Mouse (Mus musculus) midbrain, embryonic 11.5 days (tissue): ENCODE results near the gene Sfxn5. TPM values are rescaled to one million over a fixed set of nuclear protein-coding genes. Genes with fewer than 3 reads are reported as not detected.
A peak's percentile ranks its signal among the peaks of the same experiment; 100 is the strongest.

Experiments
- ATAC-seq: fragments of 200-750 bp; cut with Nextera tagmentation; 2 replicates; pipeline ENCODE4 v1.8.0; 2017; ENCODE audit warnings: moderate TSS enrichment, moderate library complexity; ENCODE audit not compliant: low FRiP score
- DNase-seq: peaks from one replicate; pipeline ENCODE4 v3.0.0; 2015; ENCODE audit warnings: low spot score; ENCODE audit errors: missing footprints
- H3K27ac ChIP-seq: fragments of 300-500 bp; sonication (generic); 2 replicates; pipeline ENCODE4 v1.5.1; 2014; ENCODE audit warnings: low read depth, low read length
- H3K27me3 ChIP-seq: fragments of 300-500 bp; sonication (generic); 2 replicates; pipeline ENCODE4 v1.6.1; 2014; ENCODE audit warnings: mild to moderate bottlenecking, low read length, moderate library complexity, mixed read lengths; ENCODE audit not compliant: control insufficient read depth, insufficient read depth
- H3K36me3 ChIP-seq: fragments of 300-500 bp; sonication (generic); 2 replicates; pipeline ENCODE4 v1.6.1; 2014; ENCODE audit warnings: mild to moderate bottlenecking, low read length, moderate library complexity, mixed read lengths; ENCODE audit not compliant: control insufficient read depth, insufficient read depth
- H3K4me1 ChIP-seq: fragments of 300-500 bp; sonication (generic); 2 replicates; pipeline ENCODE4 v1.6.1; 2014; ENCODE audit warnings: low read length; ENCODE audit not compliant: control insufficient read depth, insufficient read depth
- H3K4me2 ChIP-seq: fragments of 300-500 bp; sonication (generic); 2 replicates; pipeline ENCODE4 v1.6.1; 2014; ENCODE audit warnings: mild to moderate bottlenecking, moderate library complexity
- H3K4me3 ChIP-seq: fragments of 300-500 bp; sonication (generic); 2 replicates; pipeline ENCODE4 v1.5.1; 2014; ENCODE audit warnings: low read depth, low read length
- H3K9ac ChIP-seq: fragments of 300-500 bp; sonication (generic); 2 replicates; pipeline ENCODE4 v1.6.1; 2014; ENCODE audit warnings: low read length
- H3K9me3 ChIP-seq: fragments of 300-500 bp; sonication (generic); 2 replicates; pipeline ENCODE4 v1.6.1; 2016; ENCODE audit warnings: low read length; ENCODE audit not compliant: control insufficient read depth
- WGBS: fragments of 180-500 bp; shearing (Covaris S2); extraction: QIAGEN DNeasy Blood & Tissue Kit; methylation state at CpG from one replicate; pipeline ENCODE4 v1.1.7; 2014; 5-methylcytosine and 5-hydroxymethylcytosine counted together
- polyA plus RNA-seq: library from polyadenylated mRNA; unstranded; fragments of >200 nt; fragmentation: Nextera tagmentation; extraction: Ambion mirVana; gene quantifications from 2 replicates; pipeline ENCODE4 v1.2.1, GENCODE M21; 2014

Gene Sfxn5
- polyA plus RNA-seq, 1 experiment from 2014 or later = 6.2 TPM

DNA sequence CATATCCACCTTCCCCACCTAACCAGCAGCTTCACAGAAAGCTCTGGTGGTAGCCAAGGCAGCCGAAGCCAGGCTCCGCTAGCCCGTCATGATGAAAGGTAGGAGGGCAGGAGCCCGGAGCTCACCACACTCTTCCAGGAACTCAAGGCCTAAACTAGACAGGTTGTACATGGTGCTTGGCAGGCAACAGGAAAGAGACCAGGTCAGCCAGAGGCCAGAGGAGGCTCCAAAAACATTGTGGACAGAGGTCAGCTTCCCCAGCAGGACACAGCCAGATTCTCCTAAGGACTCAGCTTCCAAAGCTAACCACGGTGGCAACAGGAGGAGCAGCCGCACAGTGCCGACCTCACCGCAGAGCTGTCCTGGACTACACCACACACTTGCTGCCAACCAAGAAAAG lies 9.8 kb upstream of the Sfxn5 start:
- Histone ChIP-seq H3K27ac (no peak overlapping the region), H3K4me3 (no peak overlapping the region), H3K27me3 (no peaks in the 10 kb centered on the region), H3K4me2 (no peak overlapping the region), H3K36me3 (0 out of 2 replicates have a peak, but pooled peaks cover 2% of the 10 kb centered on the region), H3K4me1 (no peaks in the 10 kb centered on the region), H3K9ac (no peak overlapping the region), H3K9me3 (no peaks in the 10 kb centered on the region)
- DNase-seq (no peak), ATAC-seq (no peak)
- WGBS = 92% methylated on average over 8 of the region's 8 CpGs

DNA sequence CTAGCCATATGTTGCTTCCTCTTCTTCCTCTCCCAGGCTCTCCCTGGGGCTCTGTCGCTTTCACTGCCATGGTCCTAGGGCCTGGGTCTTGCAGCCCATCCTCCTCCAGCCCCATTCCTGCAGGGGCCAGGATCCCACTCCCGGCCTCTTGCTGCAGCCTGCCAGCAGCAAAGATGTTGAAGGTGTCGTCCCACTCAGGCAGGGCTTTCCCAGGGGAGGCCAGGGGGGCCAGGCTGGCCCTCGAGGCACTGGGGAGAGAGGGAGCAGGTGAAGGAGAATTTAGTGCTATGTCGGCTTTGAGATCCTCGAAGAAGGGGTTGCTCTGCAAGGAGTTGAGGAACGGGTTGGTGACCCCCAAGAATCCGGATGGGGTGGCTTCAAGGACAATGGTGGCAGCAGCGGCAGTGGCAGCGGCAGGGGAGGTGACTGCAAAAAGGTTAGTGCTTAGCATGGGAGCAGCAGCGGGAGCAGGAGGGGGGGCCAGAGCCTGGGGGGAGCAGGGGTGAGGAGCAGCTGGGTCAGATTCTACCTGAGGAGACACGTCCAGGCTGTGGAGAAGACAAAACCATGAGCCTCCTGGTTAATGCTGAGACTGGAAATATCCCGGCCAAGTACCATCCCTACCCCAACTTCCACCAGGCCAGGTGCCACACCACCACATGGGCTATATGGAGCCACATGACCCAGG lies 8.7 kb upstream of the Sfxn5 start:
- Histone ChIP-seq H3K4me2 (no peak overlapping the region), H3K27me3 (no peaks in the 10 kb centered on the region), H3K27ac (no peak overlapping the region), H3K9me3 (no peaks in the 10 kb centered on the region), H3K4me1 (no peaks in the 10 kb centered on the region), H3K36me3 (no peaks in the 10 kb centered on the region), H3K4me3 (no peak overlapping the region), H3K9ac (no peak overlapping the region)
- WGBS = 75% methylated on average over 13 of the region's 13 CpGs
- no peak for DNase-seq
- ATAC-seq = no peak

DNA sequence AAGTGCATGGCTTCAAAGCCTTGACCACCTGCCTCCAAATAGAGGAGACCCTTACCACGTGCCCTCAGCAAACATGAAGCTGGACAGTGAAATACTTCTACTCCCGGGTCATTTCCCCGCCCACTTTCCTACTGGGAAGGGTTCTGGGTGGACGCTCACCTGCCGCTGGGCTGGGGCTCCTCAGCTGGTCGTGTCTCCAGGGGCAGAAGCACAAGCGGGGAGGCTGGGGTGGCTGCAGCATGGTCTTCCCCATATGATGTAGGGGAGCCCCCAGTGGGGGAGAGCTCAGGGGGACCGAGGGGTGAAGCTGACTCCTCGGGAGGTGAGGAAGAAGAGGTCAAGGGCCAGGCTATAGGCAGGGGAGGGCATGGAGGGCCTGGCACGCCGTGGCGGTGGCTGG lies 7.0 kb upstream of the Sfxn5 start:
- ATAC-seq = no peak
- no peak overlapping the region for H3K27ac ChIP-seq
- H3K9me3 ChIP-seq = no peaks in the 10 kb centered on the region
- 73% methylated on average over 12 of the region's 12 CpGs for WGBS
- H3K4me3 ChIP-seq = no peak overlapping the region
- no peaks in the 10 kb centered on the region for H3K4me1 ChIP-seq
- DNase-seq = no peak
- H3K36me3 ChIP-seq = no peaks in the 10 kb centered on the region
- no peak overlapping the region for H3K9ac ChIP-seq
- no peaks in the 10 kb centered on the region for H3K27me3 ChIP-seq
- no peak overlapping the region for H3K4me2 ChIP-seq

DNA sequence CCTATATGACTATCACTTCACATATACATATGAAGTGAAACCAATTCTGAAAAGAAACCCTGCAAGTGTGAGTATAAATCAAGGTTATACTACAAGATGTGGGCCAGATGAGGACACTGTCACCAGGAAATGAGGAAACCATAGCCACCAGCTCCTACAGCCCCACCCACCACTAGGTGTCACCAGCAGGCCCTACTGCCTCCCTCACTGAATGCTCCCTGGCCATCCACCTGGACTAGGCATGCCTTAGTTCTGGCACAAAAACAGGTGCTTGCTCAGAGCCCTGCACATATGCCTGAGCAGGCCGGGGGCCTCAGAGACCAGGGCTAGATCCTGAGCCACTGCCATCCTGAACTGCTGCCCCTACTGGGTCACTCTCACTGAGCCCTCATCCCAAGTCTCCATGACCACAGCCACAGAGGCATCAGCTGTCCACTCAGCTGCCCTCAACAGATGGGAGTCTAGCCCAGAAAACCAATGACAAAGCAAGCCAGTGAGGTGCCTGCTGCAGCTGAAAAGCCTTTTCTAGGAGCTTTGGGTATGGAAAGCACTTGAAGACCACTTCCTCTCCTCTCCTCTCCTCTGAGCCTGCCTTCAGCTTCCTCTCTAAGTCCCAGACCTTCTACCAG lies 6.2 kb upstream of the Sfxn5 start:
- Histone ChIP-seq H3K9me3 (no peaks in the 10 kb centered on the region), H3K9ac (no peak overlapping the region), H3K36me3 (no peaks in the 10 kb centered on the region), H3K4me3 (no peak overlapping the region), H3K4me1 (no peaks in the 10 kb centered on the region), H3K4me2 (no peak overlapping the region), H3K27me3 (no peaks in the 10 kb centered on the region), H3K27ac (no peak overlapping the region)
- 84% methylated on average over 1 of the region's 1 CpGs for WGBS
- ATAC-seq (no peak), DNase-seq (no peak)

DNA sequence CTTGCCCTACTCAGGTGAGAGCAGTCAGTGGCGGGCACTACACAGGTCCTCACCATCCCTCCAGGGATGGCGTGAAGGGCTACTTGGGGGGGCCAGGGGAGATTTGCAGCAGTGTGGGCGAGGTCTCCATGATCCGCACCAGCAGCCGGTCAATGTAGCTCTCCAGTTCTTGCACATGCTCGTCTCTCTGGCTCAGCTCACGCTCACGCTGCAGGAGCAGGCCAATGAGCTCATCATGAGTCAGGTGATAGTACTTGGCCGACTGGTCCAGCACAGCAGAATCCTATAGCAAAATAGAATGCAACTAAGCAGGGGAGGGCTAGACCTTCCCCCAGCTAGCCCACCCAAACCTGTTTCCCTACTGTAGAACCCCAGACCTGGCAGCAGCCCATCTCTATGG lies 3.7 kb upstream of the Sfxn5 start:
- Histone ChIP-seq H3K36me3 (no peaks in the 10 kb centered on the region), H3K4me3 (no peak overlapping the region), H3K4me2 (no peak overlapping the region), H3K27me3 (no peaks in the 10 kb centered on the region), H3K4me1 (peaks cover 5% of the 10 kb centered on the region), H3K27ac (no peak overlapping the region), H3K9ac (no peak overlapping the region), H3K9me3 (no peaks in the 10 kb centered on the region)
- no peak for ATAC-seq
- DNase-seq = no peak
- 77% methylated on average over 9 of the region's 9 CpGs for WGBS

DNA sequence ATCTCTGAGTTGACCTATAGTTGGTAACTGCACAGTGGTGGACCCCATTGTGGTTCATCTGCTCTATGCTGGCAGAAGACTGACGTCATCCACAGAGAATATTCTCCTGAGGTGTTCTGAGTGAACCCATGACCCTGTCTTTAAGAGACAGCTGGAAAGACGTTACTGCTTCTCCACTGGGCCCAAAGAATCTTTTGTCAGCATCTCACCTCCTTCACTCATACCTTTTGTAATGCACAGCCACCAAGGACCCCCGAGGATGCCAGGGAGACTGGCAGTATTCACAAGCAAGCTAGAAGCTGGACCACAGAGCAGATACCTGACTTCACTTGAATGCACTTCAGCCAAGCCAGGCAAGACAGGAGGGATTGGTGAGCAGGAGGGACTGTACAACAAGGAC lies 2.1 kb upstream of the Sfxn5 start:
- H3K9ac ChIP-seq = no peak overlapping the region
- no peaks in the 10 kb centered on the region for H3K36me3 ChIP-seq
- 58% methylated on average over 3 of the region's 3 CpGs for WGBS
- H3K27ac ChIP-seq = no peak overlapping the region
- no peaks in the 10 kb centered on the region for H3K9me3 ChIP-seq
- DNase-seq (no peak), ATAC-seq (no peak)
- H3K4me1 ChIP-seq = peaks cover 5% of the 10 kb centered on the region
- H3K27me3 ChIP-seq = peaks cover 7% of the 10 kb centered on the region
- no peak overlapping the region for H3K4me2 ChIP-seq
- no peak overlapping the region for H3K4me3 ChIP-seq

DNA sequence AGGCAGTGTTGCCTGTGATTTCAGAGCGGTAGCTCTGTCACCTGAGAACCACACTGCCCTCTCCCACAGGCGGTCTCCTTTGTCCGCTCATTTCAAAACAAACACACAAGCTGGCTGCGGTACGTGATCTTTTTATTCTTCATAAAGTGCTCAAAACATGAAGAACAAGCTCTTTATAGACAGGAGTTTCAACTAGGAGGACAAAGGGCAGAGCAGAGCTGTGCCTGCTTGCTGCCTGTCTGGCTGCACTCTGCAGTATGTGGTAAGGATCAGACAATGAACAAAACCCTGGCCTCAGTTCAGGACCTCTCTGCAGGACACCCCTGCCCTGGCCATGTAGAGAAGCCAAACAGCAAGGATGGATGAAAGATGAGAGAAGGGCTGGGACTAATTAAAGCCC lies 1.6 kb upstream of the Sfxn5 start:
- H3K4me1 ChIP-seq = peaks cover 5% of the 10 kb centered on the region
- H3K9me3 ChIP-seq = no peaks in the 10 kb centered on the region
- no peak for ATAC-seq
- H3K4me2 ChIP-seq = no peak overlapping the region
- H3K36me3 ChIP-seq = no peaks in the 10 kb centered on the region
- H3K27me3 ChIP-seq = peaks cover 7% of the 10 kb centered on the region
- 67% methylated on average over 5 of the region's 5 CpGs for WGBS
- H3K9ac ChIP-seq = no peak overlapping the region
- H3K27ac ChIP-seq = no peak overlapping the region
- H3K4me3 ChIP-seq = no peak overlapping the region
- DNase-seq = no peak

DNA sequence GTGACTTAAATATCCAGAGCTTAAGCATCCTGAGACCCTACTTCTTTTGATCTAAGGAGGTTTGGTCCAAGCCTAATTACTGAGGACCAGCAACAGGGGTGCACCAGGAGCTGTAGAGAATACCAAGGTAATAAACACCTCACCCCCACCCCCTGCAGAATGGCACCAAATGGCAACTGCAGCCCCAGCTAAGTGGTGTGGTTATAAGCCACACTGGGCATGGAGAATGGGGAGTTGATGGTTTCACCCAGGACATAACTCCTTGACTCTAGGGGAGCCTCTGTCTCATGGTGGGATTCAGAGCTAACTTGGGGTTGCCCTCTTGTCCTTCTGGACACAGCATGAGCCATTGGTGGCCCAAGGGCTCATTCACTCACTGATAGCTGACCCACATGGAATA lies 1.0 kb upstream of the Sfxn5 start:
- no peak overlapping the region for H3K4me2 ChIP-seq
- H3K27ac ChIP-seq = no peak overlapping the region
- H3K4me1 ChIP-seq = peaks cover 5% of the 10 kb centered on the region
- H3K36me3 ChIP-seq = no peaks in the 10 kb centered on the region
- ATAC-seq (no peak), DNase-seq (no peak)
- no peak overlapping the region for H3K4me3 ChIP-seq
- H3K27me3 ChIP-seq = peaks cover 7% of the 10 kb centered on the region
- no peaks in the 10 kb centered on the region for H3K9me3 ChIP-seq
- H3K9ac ChIP-seq = no peak overlapping the region

DNA sequence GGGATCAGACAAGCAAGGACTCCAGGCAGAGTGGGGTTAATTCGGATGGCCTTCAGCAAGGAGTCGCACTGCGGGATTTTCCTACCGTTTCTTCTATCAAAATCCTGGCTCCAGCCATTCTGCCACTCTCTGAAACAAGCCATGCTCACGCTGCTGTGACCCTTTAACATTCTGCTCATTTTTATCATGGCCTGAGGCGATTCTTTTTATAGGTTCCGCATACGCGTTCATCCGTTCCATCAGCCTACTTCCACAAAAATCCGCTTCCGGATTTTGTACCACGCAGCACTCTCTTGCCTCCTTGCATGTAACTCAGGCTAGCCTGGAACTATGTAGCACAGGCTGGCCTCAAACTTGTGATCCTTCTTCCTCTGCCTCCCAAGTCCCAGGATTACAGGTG lies 510 bp upstream of the Sfxn5 start:
- Histone ChIP-seq H3K9ac (peak overlapping the region; percentile 76), H3K4me2 (peak overlapping the region; percentile 98), H3K4me1 (peaks cover 5% of the 10 kb centered on the region), H3K27ac (peak overlapping the region; percentile 68; the same call in 1 of the 2 replicates), H3K36me3 (no peaks in the 10 kb centered on the region), H3K4me3 (peak overlapping the region; percentile 67), H3K9me3 (no peaks in the 10 kb centered on the region), H3K27me3 (peaks cover 7% of the 10 kb centered on the region)
- DNase-seq = no peak
- no peak for ATAC-seq
- WGBS = 2% methylated on average over 13 of the region's 13 CpGs
